Mouse (Mus musculus) C2C12 (cell line): Measurements from ENCODE around the gene 9530077C05Rik.

Source experiments
- CEBPB ChIP-seq: IDR thresholded peaks from one replicate; pipeline ENCODE4 v1.6.1; 2011; ENCODE audit warnings: low read depth, mild to moderate bottlenecking, control low read depth, moderate library complexity
- CTCF ChIP-seq: IDR thresholded peaks from one replicate; pipeline ENCODE4 v1.5.1; 2011; ENCODE audit not compliant: control insufficient read depth, insufficient read depth, insufficient read length
- FOSL1 ChIP-seq: IDR thresholded peaks from one replicate; pipeline ENCODE4 v1.8.0; 2011; ENCODE audit warnings: mild to moderate bottlenecking, low read length; ENCODE audit not compliant: poor library complexity, insufficient read depth, severe bottlenecking
- MAX ChIP-seq: IDR thresholded peaks from one replicate; pipeline ENCODE4 v1.6.1; 2011; ENCODE audit warnings: mild to moderate bottlenecking, control low read depth
- MYOD1 ChIP-seq: IDR thresholded peaks from one replicate; pipeline ENCODE4 v1.6.1; 2011; ENCODE audit warnings: low read depth; ENCODE audit not compliant: control insufficient read depth, insufficient read length
- USF1 ChIP-seq: IDR thresholded peaks from one replicate; pipeline ENCODE4 v1.6.1; 2011; ENCODE audit warnings: low read depth, mild to moderate bottlenecking, control low read depth, moderate library complexity

DNA sequence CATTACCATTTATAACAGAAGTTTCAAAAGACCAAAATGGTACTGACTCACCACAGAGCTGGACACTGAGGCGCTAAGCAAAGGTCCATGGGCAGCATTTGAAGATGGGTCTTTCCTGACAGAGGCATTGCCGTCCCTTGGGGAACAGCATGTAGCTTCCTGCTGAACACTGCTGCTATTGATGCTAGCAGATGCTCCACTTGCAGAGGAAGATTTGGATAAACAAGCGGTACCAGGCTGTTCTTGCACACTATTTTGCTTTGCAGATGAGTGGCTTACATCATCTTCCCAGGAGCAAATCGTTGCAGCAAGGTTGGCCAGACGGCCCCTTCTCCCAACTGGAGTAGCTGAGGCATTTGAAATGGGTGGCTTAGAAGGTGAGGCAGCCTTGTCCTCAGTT lies 35.2 kb upstream of the 9530077C05Rik start:
- TF ChIP-seq CTCF, result no peak
- TF ChIP-seq USF1, result no peak
- TF ChIP-seq MYOD1, result no peak
- TF ChIP-seq FOSL1, result no peak
- TF ChIP-seq MAX, result no peak
- TF ChIP-seq CEBPB, result no peak
